Mouse (Mus musculus): ENCODE measurements around the gene Sap30.
"Not testable (repeated sequence)": the region's sequence is repeated elsewhere in the genome, so short reads cannot be mapped to it uniquely, and the experiment has no call there.

Sap30 gene

GRCm38 (mm10) chr8:57498494-57498846 is 10.8 kb upstream of the Sap30 start:
- no peak for DNase-seq (ENCODE audit: low read depth)

- no peak for DNase-seq (ENCODE audit: low read depth)
Measured at GRCm38 (mm10) chr8:57491873-57492272, 4.2 kb upstream of the Sap30 start.

DNA sequence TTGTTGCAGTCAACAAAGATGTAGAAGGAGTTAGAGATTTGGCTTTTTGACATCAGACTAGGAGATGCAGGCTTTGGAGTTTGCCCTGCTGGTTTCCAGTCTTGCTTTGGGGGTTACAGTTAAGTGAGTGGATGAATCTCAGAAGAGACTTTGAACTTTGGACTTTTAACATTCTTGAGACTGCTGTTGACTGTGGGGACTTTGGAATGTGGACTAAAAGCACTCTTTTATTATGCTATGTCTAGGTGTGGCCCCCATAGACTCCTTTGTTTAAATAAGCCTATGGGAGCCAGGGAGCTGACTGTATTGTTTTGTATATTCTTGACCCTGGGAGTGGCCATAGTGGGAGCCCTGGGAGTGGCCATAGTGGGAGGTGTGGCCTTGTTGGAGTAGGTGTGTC is 2.2 kb upstream of the Sap30 start:
- no peak for DNase-seq (ENCODE audit: low read depth)

DNA sequence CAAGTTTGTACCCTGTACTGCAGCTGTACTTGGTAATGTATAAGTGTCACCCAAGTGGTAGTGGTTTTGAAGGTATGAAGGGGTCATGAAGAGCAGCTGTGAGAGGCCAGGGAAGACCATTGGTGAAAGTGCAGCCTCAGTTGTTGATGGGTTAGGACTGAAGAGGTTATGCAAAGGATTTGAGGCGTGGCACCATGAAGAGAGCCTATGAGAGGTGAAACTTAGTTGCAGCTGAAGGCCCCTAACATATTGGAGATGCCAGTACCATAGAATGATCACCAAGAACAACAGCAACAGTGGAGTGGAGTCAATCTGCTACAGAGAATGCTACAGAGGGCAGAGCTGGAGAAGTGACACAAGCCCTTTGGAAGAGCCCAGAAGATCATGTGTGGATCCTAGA is 1.7 kb upstream of the Sap30 start:
- no peak for DNase-seq (ENCODE audit: low read depth)

GRCm38 (mm10) chr8:57488312-57488765 is 679 bp upstream of the Sap30 start:
- peak; percentile 84 for DNase-seq (ENCODE audit: low read depth)

- DNase-seq (ENCODE audit: low read depth), result peak; percentile 63
Measured at GRCm38 (mm10) chr8:57486491-57487440, 894 bp downstream of the Sap30 start.

- DNase-seq (ENCODE audit: low read depth), result no peak
Measured at GRCm38 (mm10) chr8:57480606-57481005, 7.1 kb downstream of the Sap30 start.

GRCm38 (mm10) chr8:57479700-57480099 is 8.0 kb downstream of the Sap30 start:
- no peak for DNase-seq (ENCODE audit: low read depth)

- DNase-seq (ENCODE audit: low read depth), result no peak
Measured at GRCm38 (mm10) chr8:57478406-57478805, 9.3 kb downstream of the Sap30 start.

- no peak for DNase-seq (ENCODE audit: low read depth)
Measured at GRCm38 (mm10) chr8:57473751-57474150, 13.9 kb downstream of the Sap30 start.

- DNase-seq (ENCODE audit: low read depth), result no peak
Measured at GRCm38 (mm10) chr8:57470863-57471262, 16.8 kb downstream of the Sap30 start.

DNA sequence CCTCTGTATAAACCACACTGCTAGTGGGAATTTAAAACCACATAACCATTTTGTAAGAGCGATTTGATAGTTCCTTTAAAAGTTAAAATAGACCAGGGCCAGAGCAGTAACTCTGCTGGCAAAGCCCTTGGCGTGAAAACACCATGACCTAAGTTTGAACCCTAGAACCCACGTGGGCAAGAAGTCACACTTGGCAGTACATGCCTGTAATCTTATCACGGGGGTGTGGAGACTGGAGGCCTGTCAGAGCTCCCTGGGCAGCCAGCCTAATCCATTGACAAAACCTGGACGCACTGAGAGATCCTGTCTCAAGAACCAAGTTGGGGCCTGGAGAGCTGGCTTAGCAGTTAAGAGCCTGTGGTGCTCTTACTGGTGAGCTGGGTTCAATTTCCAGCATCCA is 19.0 kb downstream of the Sap30 start:
- DNase-seq (ENCODE audit: low read depth), result peak; percentile 70

DNA sequence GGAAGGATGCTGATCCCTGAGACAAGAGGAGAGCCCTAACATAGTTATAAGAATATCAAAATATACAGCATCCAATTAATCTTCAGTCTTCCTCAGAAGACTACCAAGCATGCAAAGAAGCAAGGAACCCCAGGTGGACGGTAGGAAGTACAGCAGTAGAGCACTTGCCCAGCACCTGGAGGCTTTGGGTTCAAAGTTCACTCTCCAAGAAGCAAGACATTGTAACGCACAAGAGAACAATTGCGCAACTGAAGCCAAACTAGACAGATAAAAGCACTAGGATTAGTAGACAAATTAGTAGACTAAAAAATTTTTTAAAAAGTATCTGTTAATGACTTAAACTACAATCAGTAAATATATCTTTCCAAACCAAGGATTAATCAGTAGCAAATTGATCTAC is 23.9 kb downstream of the Sap30 start:
- no peak for DNase-seq (ENCODE audit: low read depth)

DNA sequence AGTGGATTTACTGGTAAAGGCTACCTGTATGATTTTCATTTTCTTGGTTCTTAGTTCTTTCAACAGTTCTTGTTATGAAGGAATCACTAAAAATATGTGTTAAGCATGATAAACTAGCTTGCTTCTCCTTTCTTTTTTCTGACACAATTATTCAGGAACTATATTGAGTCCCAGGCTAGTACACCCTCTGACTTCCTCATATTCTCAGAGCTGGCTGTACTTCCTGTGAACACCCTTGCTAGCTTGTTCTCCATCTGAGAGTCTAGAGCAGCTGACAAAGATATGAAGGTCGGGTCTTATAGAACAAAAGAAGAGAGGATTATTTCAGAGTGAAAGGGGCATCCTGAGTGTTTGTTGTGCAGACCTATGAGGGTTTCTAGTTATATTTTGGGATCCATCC is 24.8 kb downstream of the Sap30 start:
- no peak for DNase-seq (ENCODE audit: low read depth)

- no peak for DNase-seq (ENCODE audit: low read depth)
Measured at GRCm38 (mm10) chr8:57457942-57458341, 29.7 kb downstream of the Sap30 start.

DNA sequence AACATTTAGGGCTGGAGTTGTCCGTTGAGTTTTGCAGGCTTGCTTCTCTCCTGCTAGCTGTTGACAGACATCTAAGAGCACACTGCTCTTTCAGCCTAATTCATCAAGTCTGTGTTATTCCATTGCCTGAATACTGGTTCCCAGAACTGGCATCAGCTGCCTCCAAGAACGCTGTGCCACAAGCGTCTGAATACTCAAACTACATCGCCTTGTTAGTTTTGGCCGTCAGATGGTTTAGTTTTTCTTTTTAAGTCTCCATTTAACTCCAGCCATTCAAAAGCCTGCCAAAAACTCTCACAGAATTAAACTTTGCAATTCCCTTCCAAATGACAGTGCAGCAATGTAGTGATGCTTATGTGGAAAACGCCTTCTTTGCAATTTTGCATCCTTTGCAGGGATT is 30.5 kb downstream of the Sap30 start:
- DNase-seq (ENCODE audit: low read depth), result no peak

- DNase-seq (ENCODE audit: low read depth), result no peak
Measured at GRCm38 (mm10) chr8:57455765-57456164, 31.9 kb downstream of the Sap30 start, which contains the start of gene Scrg1. Gene Scrg1 (plus strand): TSS chr8:57455923.

- DNase-seq (ENCODE audit: low read depth), result no peak
Measured at GRCm38 (mm10) chr8:57453361-57453760, 34.3 kb downstream of the Sap30 start.

DNA sequence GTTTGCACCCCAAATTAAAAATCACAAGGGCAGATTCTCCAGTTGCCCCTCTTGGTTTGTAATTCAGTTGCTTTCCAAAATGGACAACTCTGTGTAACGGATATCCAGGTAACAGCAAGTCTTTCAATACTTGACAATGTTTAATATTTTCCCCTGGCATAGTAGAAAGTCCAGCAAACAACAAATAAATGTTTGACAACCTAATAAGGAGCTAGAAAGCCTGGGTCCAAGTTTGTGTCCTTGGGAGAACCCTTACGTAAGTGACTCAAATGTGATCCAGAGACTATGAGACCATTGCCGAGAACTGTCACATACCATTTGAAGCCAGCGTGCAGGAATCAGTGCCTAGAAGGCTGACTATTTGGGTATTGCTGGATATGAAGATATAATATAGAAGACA is 35.8 kb downstream of the Sap30 start:
- DNase-seq (ENCODE audit: low read depth), result no peak

DNA sequence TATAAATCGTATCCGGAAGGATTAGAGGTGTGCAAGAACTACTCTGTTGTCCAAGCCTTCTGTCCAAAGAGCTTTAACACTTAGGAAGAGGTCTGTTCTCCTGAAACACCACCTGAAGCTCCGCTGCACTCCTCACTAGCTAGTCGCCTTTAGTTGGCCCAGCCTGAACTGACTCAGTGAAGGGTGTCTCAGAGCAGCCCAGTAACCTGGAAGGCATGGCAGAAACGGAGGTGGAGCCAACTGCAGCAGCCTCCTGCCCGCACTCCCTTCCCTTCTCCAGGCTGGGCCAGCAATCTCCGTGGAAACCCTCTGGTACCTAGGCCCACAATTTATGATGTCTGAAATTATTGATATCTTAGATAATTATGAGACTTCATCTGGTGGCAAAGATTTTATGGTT is 36.9 kb downstream of the Sap30 start:
- DNase-seq (ENCODE audit: low read depth), result no peak

DNA sequence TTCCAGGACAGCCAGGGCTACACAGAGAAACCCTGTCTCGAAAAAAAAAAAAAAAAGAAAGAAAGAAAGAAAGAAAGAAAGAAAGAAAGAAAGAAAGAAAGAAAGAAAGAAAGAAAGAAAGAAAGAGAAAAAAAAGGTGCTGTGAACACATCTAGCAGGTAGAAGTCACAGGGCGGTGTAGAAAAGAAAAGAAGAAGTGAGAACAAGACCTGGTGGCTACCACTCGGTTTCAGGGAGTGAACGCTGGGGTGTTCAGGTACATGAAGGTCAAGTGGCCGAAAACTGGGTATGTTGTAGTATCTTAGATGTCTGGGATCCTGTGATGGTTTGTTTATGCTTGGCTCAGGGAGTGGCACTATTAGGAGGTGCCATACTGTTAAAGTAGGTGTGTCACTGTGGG is 41.8 kb downstream of the Sap30 start:
- DNase-seq (ENCODE audit: low read depth), result not testable (repeated sequence)

DNA sequence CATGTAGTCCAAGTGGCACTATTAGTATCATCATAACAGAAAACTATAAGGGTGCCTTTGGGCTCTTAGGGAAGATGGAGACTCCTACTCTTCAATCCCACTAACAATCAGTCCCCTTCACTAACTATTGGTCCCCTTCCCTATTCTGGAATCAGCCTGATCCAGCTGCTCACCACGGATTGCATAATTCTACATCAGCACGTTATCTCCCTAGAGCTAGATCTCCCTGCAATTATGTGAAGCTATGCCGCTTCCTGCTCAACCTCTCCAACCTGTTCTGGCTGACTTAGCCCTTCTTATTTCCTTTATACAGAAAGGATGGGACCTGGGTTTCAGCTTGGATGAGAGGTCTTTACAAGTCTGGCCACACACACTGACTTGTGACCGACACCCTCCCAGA is 44.4 kb downstream of the Sap30 start:
- no peak for DNase-seq (ENCODE audit: low read depth)

GRCm38 (mm10) chr8:57441556-57441955 is 46.1 kb downstream of the Sap30 start:
- no peak for DNase-seq (ENCODE audit: low read depth)

- DNase-seq (ENCODE audit: low read depth), result no peak
Measured at GRCm38 (mm10) chr8:57441131-57441530, 46.5 kb downstream of the Sap30 start.

All from NIH3T3 (cell line).